Mouse (Mus musculus) hindbrain, embryonic 11.5 days (tissue): Measurements from ENCODE around the gene Ubxn6. TPM values are rescaled to one million over a fixed set of nuclear protein-coding genes. Genes with fewer than 3 reads are reported as not detected.

Experiments used
- ATAC-seq: fragments of 200-750 bp; cut with Nextera tagmentation; 2 replicates; pipeline ENCODE4 v1.8.0; 2017; ENCODE audit warnings: mild to moderate bottlenecking, moderate TSS enrichment, moderate library complexity; ENCODE audit not compliant: low FRiP score
- DNase-seq: peaks from one replicate; pipeline ENCODE4 v3.0.0-alpha.2; 2015; ENCODE audit warnings: low spot score
- H3K27ac ChIP-seq: fragments of 300-500 bp; sonication (generic); 2 replicates; pipeline ENCODE4 v1.5.1; 2014; ENCODE audit warnings: mild to moderate bottlenecking, low read depth, low read length
- H3K27me3 ChIP-seq: fragments of 300-500 bp; sonication (generic); 2 replicates; pipeline ENCODE4 v1.6.1; 2014; ENCODE audit warnings: mild to moderate bottlenecking, low read length, moderate library complexity, mixed read lengths; ENCODE audit not compliant: control insufficient read depth, insufficient read depth
- H3K36me3 ChIP-seq: fragments of 300-500 bp; sonication (generic); 2 replicates; pipeline ENCODE4 v1.6.1; 2014; ENCODE audit warnings: mild to moderate bottlenecking, low read length, moderate library complexity, mixed read lengths; ENCODE audit not compliant: control insufficient read depth, insufficient read depth
- H3K4me1 ChIP-seq: fragments of 300-500 bp; sonication (generic); replicated peaks from 2 replicates; pipeline ENCODE4 v1.6.1; 2014; ENCODE audit warnings: low read length, mixed read lengths; ENCODE audit not compliant: control insufficient read depth, insufficient read depth
- H3K4me2 ChIP-seq: fragments of 300-500 bp; sonication (generic); replicated peaks from 2 replicates; pipeline ENCODE4 v1.6.1; 2014; ENCODE audit warnings: mild to moderate bottlenecking, low read depth, low read length
- H3K4me3 ChIP-seq: fragments of 300-500 bp; sonication (generic); 2 replicates; pipeline ENCODE4 v1.5.1; 2014; ENCODE audit warnings: low read depth, low read length
- H3K9ac ChIP-seq: fragments of 300-500 bp; sonication (generic); 2 replicates; pipeline ENCODE4 v1.6.1; 2014; ENCODE audit warnings: low read depth, low read length
- H3K9me3 ChIP-seq: fragments of 300-500 bp; sonication (generic); 2 replicates; pipeline ENCODE4 v1.6.1; 2016; ENCODE audit warnings: low read length; ENCODE audit not compliant: control insufficient read depth
- WGBS: fragments of 180-500 bp; shearing (Covaris S2); extraction: QIAGEN DNeasy Blood & Tissue Kit; methylation state at CpG from one replicate; pipeline ENCODE4 v1.1.7; 2014; 5-methylcytosine and 5-hydroxymethylcytosine counted together
- polyA plus RNA-seq: library from polyadenylated mRNA; unstranded; fragments of >200 nt; fragmentation: Nextera tagmentation; extraction: Ambion mirVana; gene quantifications from 2 replicates; pipeline ENCODE4 v1.2.1, GENCODE M21; 2014

The Ubxn6 gene
- 50.6 and 51.1 TPM in 2 replicates for polyA plus RNA-seq

DNA sequence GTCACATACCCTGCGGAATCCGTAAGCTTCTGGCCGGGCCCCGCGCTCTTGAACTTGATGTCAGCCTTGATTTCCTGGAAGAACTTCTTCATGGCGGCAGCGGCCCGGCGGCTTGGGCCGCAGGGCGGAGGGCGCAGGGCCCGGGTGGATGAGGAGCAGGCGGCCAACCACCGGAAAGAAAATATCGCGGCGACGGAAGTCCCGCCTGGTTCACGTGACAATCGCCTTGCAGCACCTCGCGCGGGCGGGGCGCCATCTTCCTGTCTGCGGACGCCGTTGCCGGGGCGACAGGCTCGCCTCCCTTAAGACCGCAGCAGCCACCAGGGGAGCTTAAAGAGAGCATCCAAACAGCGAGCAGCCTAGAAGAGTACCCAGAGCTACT, at the start of gene Ubxn6:
TSS of gene Ubxn6 (minus strand) at position 202 of the 382 bp plus-strand sequence.
- peaks cover 3% of the 10 kb centered on the region; the same call in 1 of the 2 replicates for H3K4me1 ChIP-seq
- under 1% methylated on average over 35 of the region's 35 CpGs for WGBS

GRCm38 (mm10) chr17:56123681-56124340, 49.0 kb upstream of the Ubxn6 start:
- H3K36me3 ChIP-seq, result no peaks in the 10 kb centered on the region; the same call in 1 of the 2 replicates
- DNase-seq, result no peak
- peaks cover 5% of the 10 kb centered on the region; the same call in 1 of the 2 replicates for H3K9me3 ChIP-seq
- no peaks in the 10 kb centered on the region for H3K4me1 ChIP-seq
- peak; percentile 16; the same call in 1 of the 2 replicates for ATAC-seq
- peak overlapping the region; percentile 40; the same call in 1 of the 2 replicates for H3K9ac ChIP-seq
- peak overlapping the region; percentile 64 for H3K4me2 ChIP-seq
- peaks cover 66% of the 10 kb centered on the region for H3K27me3 ChIP-seq
- no peak overlapping the region for H3K27ac ChIP-seq
- peak overlapping the region; percentile 27; the same call in 1 of the 2 replicates for H3K4me3 ChIP-seq
- 37% methylated on average over 59 of the region's 59 CpGs for WGBS

More for the DNA sequence above, at the start of gene Ubxn6:
- Histone ChIP-seq H3K4me2 (peak within 1 kb of the TSS; percentile 66), H3K27me3 (no peaks in the 10 kb centered on the region), H3K36me3 (peaks cover 4% of the 10 kb centered on the region), H3K4me3 (peak within 1 kb of the TSS; percentile 70), H3K9ac (peak within 1 kb of the TSS; percentile 79), H3K27ac (peak within 1 kb of the TSS; percentile 91), H3K9me3 (no peaks in the 10 kb centered on the region)
- ATAC-seq (peak; percentile 54), DNase-seq (peak; percentile 98)

- 89% methylated on average over 12 of the region's 12 CpGs for WGBS
- peaks cover 5% of the 10 kb centered on the region; the same call in 1 of the 2 replicates for H3K9me3 ChIP-seq
- peaks cover 71% of the 10 kb centered on the region for H3K27me3 ChIP-seq
- no peak overlapping the region for H3K4me3 ChIP-seq
- no peaks in the 10 kb centered on the region for H3K4me1 ChIP-seq
- DNase-seq (no peak), ATAC-seq (no peak)
- no peak overlapping the region for H3K4me2 ChIP-seq
- H3K9ac ChIP-seq, result no peak overlapping the region
- H3K36me3 ChIP-seq, result no peaks in the 10 kb centered on the region; the same call in 1 of the 2 replicates
- no peak overlapping the region for H3K27ac ChIP-seq
Observed at GRCm38 (mm10) chr17:56123161-56123560, 48.3 kb upstream of the Ubxn6 start.

DNA sequence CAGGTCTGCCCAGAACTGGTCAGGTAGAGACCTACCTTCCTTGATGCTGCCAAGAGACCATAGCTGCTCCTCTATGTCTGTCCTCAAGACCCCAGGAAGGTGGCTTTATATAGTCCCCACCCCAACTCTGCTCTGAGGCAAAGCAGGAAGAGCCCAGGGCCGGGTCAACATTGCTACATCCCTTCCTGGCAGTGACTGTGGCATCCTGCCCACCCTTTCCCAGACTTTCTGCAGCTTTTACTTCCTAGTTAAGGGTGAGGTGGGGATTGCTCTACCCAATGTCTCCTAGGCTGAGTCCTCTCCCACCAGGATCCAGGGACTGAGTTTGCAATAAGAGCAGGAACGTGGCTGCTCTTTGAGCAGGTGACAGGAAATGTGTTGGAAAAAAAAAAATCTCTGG, 47.0 kb upstream of the Ubxn6 start, which contains the start of gene Lrg1:
TSS of gene Lrg1 (minus strand) at position 176 of the 400 bp plus-strand sequence.
- H3K4me1 ChIP-seq, result peaks cover 3% of the 10 kb centered on the region; the same call in 1 of the 2 replicates
- H3K9me3 ChIP-seq, result peaks cover 5% of the 10 kb centered on the region; the same call in 1 of the 2 replicates
- DNase-seq, result no peak
- no peak within 1 kb of the TSS for H3K4me3 ChIP-seq
- no peaks in the 10 kb centered on the region for H3K36me3 ChIP-seq
- 59% methylated on average over 2 of the region's 2 CpGs for WGBS
- H3K27ac ChIP-seq, result no peak within 1 kb of the TSS
- H3K27me3 ChIP-seq, result peaks cover 73% of the 10 kb centered on the region
- H3K4me2 ChIP-seq, result no peak within 1 kb of the TSS
- ATAC-seq, result no peak
- H3K9ac ChIP-seq, result no peak within 1 kb of the TSS

DNA sequence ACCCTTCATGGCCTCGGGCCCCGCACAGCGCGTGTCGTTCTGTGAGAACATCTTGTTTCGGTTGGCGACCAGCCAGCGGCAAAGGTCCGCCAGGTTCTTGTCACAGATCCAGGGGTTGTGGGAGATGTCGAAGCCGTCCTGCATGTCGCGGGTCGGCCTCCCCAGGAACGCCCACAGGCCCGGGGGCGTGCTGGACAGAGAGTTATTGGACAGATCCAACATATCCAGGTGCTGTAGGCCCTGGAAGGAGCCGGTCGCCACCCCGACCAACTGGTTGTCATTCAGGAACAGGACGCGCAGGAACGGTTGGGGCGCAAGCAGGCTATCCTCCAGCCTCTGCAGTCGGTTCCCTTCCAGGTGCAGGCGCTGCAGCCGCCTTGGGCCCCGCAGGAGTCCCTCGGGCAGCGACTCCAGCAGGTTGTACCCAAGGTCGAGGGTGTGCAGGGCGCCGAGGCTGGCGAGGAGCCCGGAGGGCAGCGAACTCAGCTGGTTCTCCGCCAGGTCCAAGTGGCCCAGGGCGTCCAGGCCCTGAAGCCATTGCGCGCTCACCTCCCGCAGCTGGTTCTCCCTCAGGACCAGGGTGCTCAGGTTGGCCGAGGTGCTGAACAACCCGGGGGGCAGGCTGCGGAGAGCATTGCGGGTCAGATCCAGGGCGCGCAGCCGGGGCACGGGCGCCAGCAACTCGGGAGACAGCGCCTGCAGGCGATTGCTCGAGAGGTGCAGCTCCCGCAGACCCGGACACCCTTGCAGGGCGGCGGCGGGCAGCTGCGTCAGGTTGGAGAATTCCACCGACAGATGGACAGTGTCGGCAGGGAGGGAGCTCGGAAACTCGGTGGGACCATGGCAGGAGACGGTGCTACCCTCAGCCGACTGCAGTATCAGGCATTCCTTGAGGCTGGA, 45.4 kb upstream of the Ubxn6 start:
- WGBS, result 7% methylated on average over 66 of the region's 66 CpGs
- no peak overlapping the region for H3K4me3 ChIP-seq
- H3K27me3 ChIP-seq, result peaks cover 67% of the 10 kb centered on the region
- H3K4me2 ChIP-seq, result no peak overlapping the region
- peaks cover 3% of the 10 kb centered on the region; the same call in 1 of the 2 replicates for H3K4me1 ChIP-seq
- no peak overlapping the region for H3K9ac ChIP-seq
- peaks cover 5% of the 10 kb centered on the region; the same call in 1 of the 2 replicates for H3K9me3 ChIP-seq
- no peak overlapping the region for H3K27ac ChIP-seq
- DNase-seq, result no peak
- no peaks in the 10 kb centered on the region for H3K36me3 ChIP-seq
- no peak for ATAC-seq

DNA sequence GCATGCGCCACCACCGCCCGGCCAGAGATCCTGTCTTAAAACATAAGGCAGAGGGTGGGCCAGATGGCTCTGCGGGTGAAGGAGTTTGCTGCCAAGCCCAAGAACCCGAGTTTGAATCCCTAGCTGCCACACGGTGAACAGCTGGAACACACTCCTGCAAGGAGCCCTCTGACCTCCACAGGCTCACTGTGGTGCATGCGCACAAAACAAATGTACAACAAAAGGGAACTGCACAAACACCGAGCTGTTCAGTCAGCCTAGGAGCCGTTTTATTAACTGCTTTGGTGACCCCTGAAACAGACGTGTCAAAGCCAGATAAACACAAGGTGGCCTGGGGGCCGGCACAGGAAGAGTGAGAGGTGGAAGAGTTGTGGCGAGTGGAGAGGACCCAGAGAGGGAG, 44.6 kb upstream of the Ubxn6 start:
- Histone ChIP-seq H3K27ac (no peak overlapping the region), H3K36me3 (no peaks in the 10 kb centered on the region), H3K4me3 (no peak overlapping the region), H3K4me1 (peaks cover 3% of the 10 kb centered on the region; the same call in 1 of the 2 replicates), H3K4me2 (no peak overlapping the region), H3K9me3 (peaks cover 5% of the 10 kb centered on the region; the same call in 1 of the 2 replicates), H3K9ac (no peak overlapping the region), H3K27me3 (peaks cover 62% of the 10 kb centered on the region)
- ATAC-seq (no peak), DNase-seq (no peak)
- 48% methylated on average over 12 of the region's 12 CpGs for WGBS

- peak within 1 kb of the TSS; percentile 44 for H3K4me2 ChIP-seq
- no peaks in the 10 kb centered on the region for H3K36me3 ChIP-seq
- H3K27ac ChIP-seq, result no peak within 1 kb of the TSS
- DNase-seq (peak; percentile 62), ATAC-seq (peak; percentile 53; the same call in 1 of the 2 replicates)
- H3K4me1 ChIP-seq, result peaks cover 3% of the 10 kb centered on the region; the same call in 1 of the 2 replicates
- H3K9me3 ChIP-seq, result no peaks in the 10 kb centered on the region
- 0 out of 2 replicates have a peak within 1 kb of the TSS, but pooled peaks have one; percentile 11 for H3K9ac ChIP-seq
- peaks cover 42% of the 10 kb centered on the region for H3K27me3 ChIP-seq
- under 1% methylated on average over 25 of the region's 27 CpGs for WGBS
- peak within 1 kb of the TSS; percentile 19 for H3K4me3 ChIP-seq
Observed at GRCm38 (mm10) chr17:56117251-56117710, 42.5 kb upstream of the Ubxn6 start, which contains the start of gene Plin5. TSS of gene Plin5 (minus strand) at chr17:56117596.

- peaks cover 31% of the 10 kb centered on the region for H3K27me3 ChIP-seq
- H3K4me3 ChIP-seq, result no peak overlapping the region
- H3K4me2 ChIP-seq, result no peak overlapping the region
- no peak overlapping the region for H3K27ac ChIP-seq
- WGBS, result 76% methylated on average over 10 of the region's 10 CpGs
- DNase-seq (no peak), ATAC-seq (no peak)
- peaks cover 3% of the 10 kb centered on the region; the same call in 1 of the 2 replicates for H3K4me1 ChIP-seq
- no peak overlapping the region for H3K9ac ChIP-seq
- H3K36me3 ChIP-seq, result no peaks in the 10 kb centered on the region
- no peaks in the 10 kb centered on the region for H3K9me3 ChIP-seq
Observed at GRCm38 (mm10) chr17:56116193-56116592, 41.4 kb upstream of the Ubxn6 start.
